Mouse (Mus musculus) monocyte, adult 2 months (primary cell): ENCODE results near the gene AC161166.1.
A peak's percentile ranks its signal among the peaks of the same experiment; 100 is the strongest.
"Not testable (repeated sequence)": the region's sequence is repeated elsewhere in the genome, so short reads cannot be mapped to it uniquely, and the experiment has no call there.

Experiments used
- DNase-seq, 2 experiments: peaks; one replicate each; pipeline ENCODE4 v3.0.0; 2022; ENCODE audit warnings: low spot score in 2 of 2, low read depth in 1 of 2

The AC161166.1 gene

GRCm38 (mm10) chr7:24528861-24529260, 16.6 kb upstream of the AC161166.1 start:
- DNase-seq = no peak

GRCm38 (mm10) chr7:24525686-24526420, 13.6 kb upstream of the AC161166.1 start:
- no peak for DNase-seq

GRCm38 (mm10) chr7:24524978-24525377, 12.7 kb upstream of the AC161166.1 start:
- DNase-seq = no peak

GRCm38 (mm10) chr7:24523723-24524122, 11.5 kb upstream of the AC161166.1 start:
- no peak for DNase-seq

GRCm38 (mm10) chr7:24522805-24523204, 10.6 kb upstream of the AC161166.1 start:
- no peak for DNase-seq

- DNase-seq = not testable (repeated sequence)
Observed at GRCm38 (mm10) chr7:24520054-24520453, 7.8 kb upstream of the AC161166.1 start.

GRCm38 (mm10) chr7:24519130-24519529, 6.9 kb upstream of the AC161166.1 start:
- DNase-seq = no peak

GRCm38 (mm10) chr7:24517654-24518053, 5.4 kb upstream of the AC161166.1 start:
- no peak for DNase-seq

- DNase-seq = no peak
Observed at GRCm38 (mm10) chr7:24517077-24517476, 4.8 kb upstream of the AC161166.1 start.

- not testable (repeated sequence) for DNase-seq
Observed at GRCm38 (mm10) chr7:24516319-24516718, 4.1 kb upstream of the AC161166.1 start.

GRCm38 (mm10) chr7:24507726-24508114, 4.5 kb downstream of the AC161166.1 start:
- DNase-seq = no peak

GRCm38 (mm10) chr7:24506838-24507725, 5.2 kb downstream of the AC161166.1 start, which contains the start of gene Zfp428:
Zfp428 (plus strand) TSS chr7:24507006.
- peak in 1 of 2 experiments; percentile 47 for DNase-seq

- no peak for DNase-seq
Observed at GRCm38 (mm10) chr7:24506476-24506837, 5.8 kb downstream of the AC161166.1 start.

- no peak for DNase-seq
Observed at GRCm38 (mm10) chr7:24506065-24506459, 6.2 kb downstream of the AC161166.1 start.

GRCm38 (mm10) chr7:24505447-24506064, 6.7 kb downstream of the AC161166.1 start:
- DNase-seq = no peak

GRCm38 (mm10) chr7:24504868-24505267, 7.4 kb downstream of the AC161166.1 start:
- no peak for DNase-seq

GRCm38 (mm10) chr7:24504004-24504403, 8.3 kb downstream of the AC161166.1 start:
- DNase-seq = no peak

GRCm38 (mm10) chr7:24501492-24501891, 10.8 kb downstream of the AC161166.1 start:
- DNase-seq = no peak

- no peak for DNase-seq
Observed at GRCm38 (mm10) chr7:24500929-24501328, 11.3 kb downstream of the AC161166.1 start.

GRCm38 (mm10) chr7:24499856-24500577, 12.2 kb downstream of the AC161166.1 start:
- no peak for DNase-seq

- DNase-seq = no peak
Observed at GRCm38 (mm10) chr7:24488303-24488702, 24.0 kb downstream of the AC161166.1 start.
